Mouse (Mus musculus) liver, embryonic 14 days (tissue): ENCODE results near the gene Suclg1. TPM values are rescaled to one million over a fixed set of nuclear protein-coding genes. Genes with fewer than 3 reads are reported as not detected.

Source experiments
- polyA plus RNA-seq: library from polyadenylated mRNA; depleted of rRNA; stranded (reverse); fragments of >200 nt; gene quantifications from 2 replicates; pipeline ENCODE4 v1.2.3, GENCODE M21; 2012; rRNA removed

The Suclg1 gene
- 67.4 and 75.3 TPM in 2 replicates for polyA plus RNA-seq

DNA sequence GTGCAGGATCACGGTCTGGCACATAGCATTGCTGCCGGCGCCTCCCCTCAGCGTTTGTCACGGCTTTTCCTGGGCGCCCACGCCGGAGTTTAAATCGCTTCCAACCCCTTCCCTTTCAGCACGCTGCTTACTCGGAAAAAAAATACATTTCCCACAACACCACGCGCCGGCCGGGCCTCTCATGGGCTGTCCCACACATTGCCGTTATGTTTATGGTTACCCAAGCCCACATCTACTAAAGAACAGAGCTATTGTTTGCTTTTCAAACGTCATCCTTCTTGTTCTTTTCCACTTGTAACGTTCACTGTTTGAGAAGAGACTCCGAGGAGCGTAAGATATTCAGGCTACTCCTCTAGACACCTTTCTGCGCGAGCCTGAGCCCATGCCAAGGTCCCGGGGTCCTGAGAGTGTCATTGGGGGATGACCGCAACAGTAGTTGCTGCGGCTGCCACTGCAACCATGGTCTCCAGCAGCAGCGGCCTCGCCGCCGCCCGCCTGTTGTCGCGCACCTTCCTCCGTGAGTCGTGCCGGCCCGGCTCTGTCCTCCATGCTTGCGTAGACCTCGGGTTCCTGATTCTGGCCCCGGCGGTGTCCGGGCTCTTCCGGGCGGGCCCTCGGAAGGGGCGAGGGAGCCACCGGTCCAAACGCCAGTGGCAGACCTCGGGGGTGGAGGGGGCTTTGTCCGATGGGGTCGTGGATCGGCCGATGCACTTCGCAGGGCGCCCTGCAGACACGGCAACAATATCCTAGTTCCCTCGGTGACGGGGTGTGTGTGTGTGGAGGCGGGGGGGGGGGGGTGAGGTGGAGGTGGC is at the start of gene Suclg1:
Gene Suclg1 (plus strand): TSS at position 146 of the 812 bp plus-strand sequence.

DNA sequence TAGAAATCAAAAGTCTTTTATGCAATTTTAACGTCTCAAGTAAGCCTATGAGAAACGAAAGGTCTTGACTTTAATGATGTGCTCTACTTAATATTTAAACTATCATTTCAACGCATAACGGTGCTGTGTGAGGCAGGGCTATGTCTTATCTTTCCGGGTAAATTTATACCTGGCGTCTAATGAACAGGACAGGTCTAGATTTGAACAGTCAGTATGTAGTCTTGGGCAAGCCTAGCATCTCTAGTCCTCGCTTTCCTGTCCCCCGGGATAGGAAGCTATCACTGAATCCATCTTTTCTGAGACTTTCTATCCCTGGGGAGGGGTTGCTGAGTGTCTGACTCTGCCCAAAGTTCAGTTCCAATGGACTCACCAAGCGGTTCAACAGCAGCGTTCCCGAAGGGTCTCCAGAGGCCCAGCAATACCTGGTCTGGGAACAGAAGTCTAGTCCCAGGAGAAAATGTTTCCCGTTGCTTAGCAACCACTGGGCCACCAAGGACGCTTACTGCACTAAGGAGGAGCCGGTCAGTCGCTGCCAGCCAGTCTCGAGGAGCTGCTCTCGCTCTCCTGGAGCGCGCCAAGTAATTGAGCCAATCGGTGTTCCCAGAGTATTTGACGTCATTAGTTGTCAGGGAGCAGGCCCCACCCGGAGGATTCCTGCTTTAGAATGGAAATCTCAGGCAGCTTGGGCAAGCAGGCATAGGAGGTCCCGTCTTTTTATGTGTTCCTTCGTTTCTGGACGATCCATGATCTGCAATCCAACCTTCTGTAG is 26.8 kb upstream of the Suclg1 start, which contains the start of gene Dnah6:
Gene Dnah6 (minus strand): TSS at position 463 of the 769 bp plus-strand sequence.

Other genes starting within 250 kb of the Suclg1 start
- gene Dnah6, start 26.7 kb upstream of the Suclg1 start, polyA plus RNA-seq: 0.01 TPM in 2 replicates
- not detected in 2 replicates for gene 4931417E11Rik, start 221.3 kb downstream of the Suclg1 start, polyA plus RNA-seq